In genomic region chr15:82983416-82984026, GRCm38 (mm10) we compare ENCODE assay signal across 8 mouse cellular contexts. TPM values are rescaled to one million over a fixed set of nuclear protein-coding genes. Genes with fewer than 3 reads are reported as not detected.
DNase-seq lines count a peak whose midpoint lies in the region; ATAC-seq lines count a peak whose summit lies in the region.

No protein-coding gene starts in this region.

- peak overlapping the region; percentile 43 for H3K4me2 ChIP-seq in embryonic facial prominence, embryonic 12.5 days (replicated peaks)

- no peaks in the 10 kb centered on the region for H3K9me3 ChIP-seq in embryonic facial prominence, embryonic 12.5 days

- H3K27me3 ChIP-seq in embryonic facial prominence, embryonic 12.5 days, result peaks cover 8% of the 10 kb centered on the region

- H3K9ac ChIP-seq in embryonic facial prominence, embryonic 12.5 days, result no peak overlapping the region

- intact Hi-C loops in heart, postnatal 25 days (cut with DNase I), result no loop called here

- peak; percentile 29; the same call in 1 of the 2 replicates for ATAC-seq in embryonic facial prominence, embryonic 12.5 days (ENCODE audit: insufficient number of reproducible peaks, insufficient read depth, low FRiP score, low TSS enrichment)

- peak overlapping the region; percentile 93 for H3K27ac ChIP-seq in embryonic facial prominence, embryonic 12.5 days

- H3K4me3 ChIP-seq in embryonic facial prominence, embryonic 12.5 days, result no peak overlapping the region

- 4% methylated on average over 9 of the region's 9 CpGs for WGBS in embryonic facial prominence, embryonic 12.5 days

- H3K36me3 ChIP-seq in embryonic facial prominence, embryonic 12.5 days, result no peaks in the 10 kb centered on the region

- peak; percentile 95 for DNase-seq in heart, adult 11 months
- DNase-seq in heart, adult 8-10 months (ENCODE audit: low spot score), result no peak
- DNase-seq in heart, postnatal 25 days (ENCODE audit: low spot score), result peak; percentile 15
- DNase-seq in kidney, postnatal 36 days, result peak; percentile 25 to 26
- peak; percentile 93 for DNase-seq in retina, postnatal 1 day
- DNase-seq in thymus, postnatal 36 days, result no peak
- no peak for DNase-seq in urinary bladder, postnatal 36 days (ENCODE audit: low spot score in 2 of 2)

- H3K4me1 ChIP-seq in embryonic facial prominence, embryonic 12.5 days, result peaks cover 65% of the 10 kb centered on the region

RNA-seq across cellular contexts. Expression of gene Tcf20, which starts 4.2 kb away (rescaled TPM):
- 10 to 100 TPM; 56.2 to 63.4 (median 59.7) TPM for total RNA-seq in heart, adult 8-10 months (2022)
- polyA plus RNA-seq in embryonic facial prominence, embryonic 12.5 days (2016; fragmentation: Nextera tagmentation; extraction: Ambion mirVana), result 13.9 and 15.1 TPM in 2 replicates
- total RNA-seq in heart, postnatal 25 days (2021), result 10 to 100 TPM; 52.2 to 55.8 TPM

RNA-seq across cellular contexts. Expression of gene Nfam1, which starts 49.6 kb away (rescaled TPM):
- 1 to 10 TPM; 1.1 to 4.8 (median 1.5) TPM for total RNA-seq in heart, adult 8-10 months (2022)
- 2.3 and 3.0 TPM in 2 replicates for polyA plus RNA-seq in embryonic facial prominence, embryonic 12.5 days (2016; fragmentation: Nextera tagmentation; extraction: Ambion mirVana)
- total RNA-seq in heart, postnatal 25 days (2021), result 1 to 10 TPM; 2.9 TPM

Comparison
In these comparisons a context has a peak if more than half of its experiments do, and no peak if none do; other contexts are left out.
1. DNase-seq: peak in heart, adult 11 months (single experiment), heart, postnatal 25 days (single experiment), kidney, postnatal 36 days (2 of 2) and retina, postnatal 1 day (single experiment); none in heart, adult 8-10 months (single experiment), thymus, postnatal 36 days (0 of 2) and urinary bladder, postnatal 36 days (0 of 2).